Mouse (Mus musculus) E14TG2a.4 (cell line): ENCODE measurements around the gene Lman1l.

Source experiments
- H3K27me3 ChIP-seq: 2 replicates; pipeline ENCODE4 v1.6.1; 2014; ENCODE audit warnings: low read length, control low read depth; ENCODE audit not compliant: insufficient read depth
- H3K36me3 ChIP-seq: 2 replicates; pipeline ENCODE4 v1.6.1; 2014; ENCODE audit warnings: low read length, control low read depth; ENCODE audit not compliant: insufficient read depth
- H3K4me1 ChIP-seq: replicated peaks from 2 replicates; pipeline ENCODE4 v1.6.1; 2014; ENCODE audit warnings: low read depth, low read length, control low read depth
- H3K4me3 ChIP-seq: replicated peaks from 2 replicates; pipeline ENCODE4 v1.5.1; 2014; ENCODE audit warnings: mild to moderate bottlenecking, low read length
- H3K9me3 ChIP-seq: 2 replicates; pipeline ENCODE4 v1.6.1; 2014; ENCODE audit warnings: low read length, control low read depth
- CTCF ChIP-seq: conservative IDR thresholded peaks from 2 replicates; pipeline ENCODE4 v1.5.1; 2014; ENCODE audit warnings: low read length
- NANOG ChIP-seq: IDR thresholded peaks from 2 replicates; pipeline ENCODE4 v1.6.1; 2014; ENCODE audit warnings: borderline replicate concordance, low read length, mixed read lengths
- POU5F1 ChIP-seq: IDR thresholded peaks from 2 replicates; pipeline ENCODE4 v1.6.1; 2014; ENCODE audit warnings: low read length, borderline replicate concordance

The Lman1l gene

GRCm38 (mm10) chr9:57558625-57559024, 61.9 kb downstream of the Lman1l start:
- no peak overlapping the region for H3K4me3 ChIP-seq
- TF ChIP-seq NANOG (no peak), POU5F1 (no peak), CTCF (no peak)

GRCm38 (mm10) chr9:57557215-57557614, 63.4 kb downstream of the Lman1l start:
- Histone ChIP-seq H3K27me3 (peaks cover 9% of the 10 kb centered on the region), H3K4me3 (no peak overlapping the region), H3K4me1 (peaks cover 48% of the 10 kb centered on the region), H3K36me3 (no peaks in the 10 kb centered on the region), H3K9me3 (peaks cover under 1% of the 10 kb centered on the region; the same call in 1 of the 2 replicates)
- TF ChIP-seq POU5F1 (no peak), CTCF (no peak), NANOG (no peak)

More at GRCm38 (mm10) chr9:57558625-57559024, 61.9 kb downstream of the Lman1l start:
- Histone ChIP-seq H3K4me1 (peaks cover 51% of the 10 kb centered on the region), H3K36me3 (no peaks in the 10 kb centered on the region), H3K9me3 (no peaks in the 10 kb centered on the region), H3K27me3 (peaks cover 9% of the 10 kb centered on the region)
